Mouse (Mus musculus): ENCODE measurements at regions not wholly inside any gene's neighbourhood (a gene's known extent, or its start where the extent isn't known, plus 50 kb on each side); places are given as distances from the start of the nearest gene placed in this dataset.

DNA sequence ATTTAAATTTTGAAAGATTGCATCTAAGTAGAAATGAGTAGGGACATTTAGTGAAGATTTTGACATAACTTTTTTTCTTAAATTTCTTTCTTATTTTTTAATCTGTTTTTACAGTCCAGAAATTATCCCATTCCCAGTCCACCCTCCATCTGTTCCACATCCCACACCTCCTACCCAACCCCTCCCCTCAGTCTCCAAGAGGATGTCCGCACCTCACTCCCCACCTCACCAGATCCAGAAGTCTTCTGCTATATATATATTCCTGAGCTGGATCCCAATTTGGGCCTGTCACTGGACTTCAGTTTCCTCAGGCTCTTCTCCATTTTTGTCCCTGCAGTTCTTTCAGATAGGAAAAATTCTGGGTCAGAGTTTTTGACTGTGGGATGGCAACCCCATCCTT is 3879.6 kb upstream of the Gm7489 start:
- H3K4me3 ChIP-seq (ENCODE audit: low read length): no peak overlapping the region
- no peaks in the 10 kb centered on the region for H3K4me1 ChIP-seq (ENCODE audit: control insufficient read depth, insufficient read depth, low read depth, low read length)
- ATAC-seq: no peak
- no peak overlapping the region for H3K9ac ChIP-seq (ENCODE audit: low read depth, low read length)
- H3K4me2 ChIP-seq (ENCODE audit: low read length): no peak overlapping the region
- no peaks in the 10 kb centered on the region for H3K9me3 ChIP-seq (ENCODE audit: control insufficient read depth, low read length)
- no peaks in the 10 kb centered on the region for H3K27me3 ChIP-seq (replicated peaks; ENCODE audit: control insufficient read depth, insufficient read depth, low read length)
- H3K27ac ChIP-seq (ENCODE audit: low read depth, low read length): no peak overlapping the region
- WGBS: 94% methylated on average over 1 of the region's 1 CpGs
- no peaks in the 10 kb centered on the region for H3K36me3 ChIP-seq (ENCODE audit: control insufficient read depth, insufficient read depth, low read length)

DNA sequence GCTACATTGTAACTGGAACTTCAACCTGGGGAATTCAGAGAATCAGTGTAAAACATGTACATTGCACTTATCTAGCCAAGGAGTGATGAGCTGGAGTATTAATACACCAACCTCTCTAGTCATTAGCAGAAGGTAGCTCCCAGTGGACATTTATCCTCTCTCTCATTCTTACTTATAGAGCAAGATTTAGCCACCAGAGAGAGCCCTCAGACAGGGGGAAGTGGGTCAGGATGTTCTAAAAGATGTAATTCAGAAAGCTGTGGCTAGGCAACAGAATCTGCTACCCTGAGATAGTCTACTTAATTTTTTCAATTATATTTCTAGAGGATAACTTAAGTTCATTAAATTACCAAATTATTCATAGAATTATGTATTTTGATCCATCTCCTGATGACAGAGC is 3838.1 kb upstream of the Gm7489 start:
- H3K27ac ChIP-seq (ENCODE audit: low read depth, low read length): no peak overlapping the region
- H3K9ac ChIP-seq (ENCODE audit: low read depth, low read length): no peak overlapping the region
- H3K4me1 ChIP-seq (ENCODE audit: control insufficient read depth, insufficient read depth, low read depth, low read length): no peaks in the 10 kb centered on the region
- H3K4me3 ChIP-seq (ENCODE audit: low read length): no peak overlapping the region
- no peaks in the 10 kb centered on the region for H3K27me3 ChIP-seq (replicated peaks; ENCODE audit: control insufficient read depth, insufficient read depth, low read length)
- no peaks in the 10 kb centered on the region for H3K9me3 ChIP-seq (ENCODE audit: control insufficient read depth, low read length)
- H3K4me2 ChIP-seq (ENCODE audit: low read length): no peak overlapping the region
- no peaks in the 10 kb centered on the region for H3K36me3 ChIP-seq (ENCODE audit: control insufficient read depth, insufficient read depth, low read length)
- ATAC-seq: no peak

- H3K4me2 ChIP-seq (ENCODE audit: low read length): no peak overlapping the region
- no peaks in the 10 kb centered on the region for H3K36me3 ChIP-seq (ENCODE audit: control insufficient read depth, insufficient read depth, low read length)
- H3K9ac ChIP-seq (ENCODE audit: low read depth, low read length): no peak overlapping the region
- no peaks in the 10 kb centered on the region for H3K27me3 ChIP-seq (replicated peaks; ENCODE audit: control insufficient read depth, insufficient read depth, low read length)
- peak; percentile 74; the same call in 1 of the 2 replicates for ATAC-seq
- no peaks in the 10 kb centered on the region for H3K4me1 ChIP-seq (ENCODE audit: control insufficient read depth, insufficient read depth, low read depth, low read length)
- 73% methylated on average over 2 of the region's 2 CpGs for WGBS
- no peaks in the 10 kb centered on the region for H3K9me3 ChIP-seq (ENCODE audit: control insufficient read depth, low read length)
- H3K27ac ChIP-seq (ENCODE audit: low read depth, low read length): no peak overlapping the region
- H3K4me3 ChIP-seq (ENCODE audit: low read length): no peak overlapping the region
These were observed 3831.2 kb upstream of the Gm7489 start for GRCm38 (mm10) chr15:50053468-50053867.

- 0 out of 2 replicates have a peak, but pooled peaks have one; percentile 34 for ATAC-seq
- H3K36me3 ChIP-seq (ENCODE audit: control insufficient read depth, insufficient read depth, low read length): no peaks in the 10 kb centered on the region
- no peak overlapping the region for H3K9ac ChIP-seq (ENCODE audit: low read depth, low read length)
- H3K9me3 ChIP-seq (ENCODE audit: control insufficient read depth, low read length): no peaks in the 10 kb centered on the region
- H3K4me2 ChIP-seq (ENCODE audit: low read length): no peak overlapping the region
- H3K4me3 ChIP-seq (ENCODE audit: low read length): no peak overlapping the region
- no peaks in the 10 kb centered on the region for H3K4me1 ChIP-seq (ENCODE audit: control insufficient read depth, insufficient read depth, low read depth, low read length)
- WGBS: 67% methylated on average over 6 of the region's 6 CpGs
- H3K27me3 ChIP-seq (replicated peaks; ENCODE audit: control insufficient read depth, insufficient read depth, low read length): no peaks in the 10 kb centered on the region
- no peak overlapping the region for H3K27ac ChIP-seq (ENCODE audit: low read depth, low read length)
These were observed 3830.8 kb upstream of the Gm7489 start for GRCm38 (mm10) chr15:50053892-50054291.

GRCm38 (mm10) chr15:50078246-50078645 is 3806.5 kb upstream of the Gm7489 start:
- Histone ChIP-seq H3K27me3 (replicated peaks; ENCODE audit: control insufficient read depth, insufficient read depth, low read length) (no peaks in the 10 kb centered on the region), H3K27ac (ENCODE audit: low read depth, low read length) (no peak overlapping the region), H3K9me3 (ENCODE audit: control insufficient read depth, low read length) (no peaks in the 10 kb centered on the region), H3K4me3 (ENCODE audit: low read length) (no peak overlapping the region), H3K4me2 (ENCODE audit: low read length) (no peak overlapping the region), H3K4me1 (ENCODE audit: control insufficient read depth, insufficient read depth, low read depth, low read length) (no peaks in the 10 kb centered on the region), H3K36me3 (ENCODE audit: control insufficient read depth, insufficient read depth, low read length) (no peaks in the 10 kb centered on the region), H3K9ac (ENCODE audit: low read depth, low read length) (no peak overlapping the region)
- ATAC-seq: no peak
- WGBS: 63% methylated on average over 1 of the region's 1 CpGs

DNA sequence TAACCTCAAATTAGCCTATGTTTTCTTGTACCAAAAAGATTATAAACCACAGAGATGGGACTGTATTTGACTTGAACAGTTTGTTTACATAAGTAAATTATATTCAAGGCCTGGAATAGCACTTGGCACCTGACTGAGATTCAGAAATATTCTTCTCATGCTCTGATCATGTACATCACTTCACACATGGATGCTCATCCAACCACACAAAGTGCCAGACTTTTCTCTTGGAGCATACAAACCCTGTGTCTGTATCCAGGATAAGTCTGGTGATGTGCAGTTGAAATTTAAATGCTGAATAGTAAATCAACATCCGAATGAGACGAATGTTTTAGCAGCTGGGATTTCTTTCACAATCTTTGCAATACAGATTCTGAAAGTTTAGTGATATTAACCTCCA is 3802.3 kb upstream of the Gm7489 start:
- Histone ChIP-seq H3K27me3 (replicated peaks; ENCODE audit: control insufficient read depth, insufficient read depth, low read length) (no peaks in the 10 kb centered on the region), H3K4me2 (ENCODE audit: low read length) (no peak overlapping the region), H3K9ac (ENCODE audit: low read depth, low read length) (no peak overlapping the region), H3K27ac (ENCODE audit: low read depth, low read length) (no peak overlapping the region), H3K36me3 (ENCODE audit: control insufficient read depth, insufficient read depth, low read length) (no peaks in the 10 kb centered on the region), H3K4me1 (ENCODE audit: control insufficient read depth, insufficient read depth, low read depth, low read length) (no peaks in the 10 kb centered on the region), H3K4me3 (ENCODE audit: low read length) (no peak overlapping the region), H3K9me3 (ENCODE audit: control insufficient read depth, low read length) (no peaks in the 10 kb centered on the region)
- ATAC-seq: no peak
- WGBS: 87% methylated on average over 2 of the region's 2 CpGs

DNA sequence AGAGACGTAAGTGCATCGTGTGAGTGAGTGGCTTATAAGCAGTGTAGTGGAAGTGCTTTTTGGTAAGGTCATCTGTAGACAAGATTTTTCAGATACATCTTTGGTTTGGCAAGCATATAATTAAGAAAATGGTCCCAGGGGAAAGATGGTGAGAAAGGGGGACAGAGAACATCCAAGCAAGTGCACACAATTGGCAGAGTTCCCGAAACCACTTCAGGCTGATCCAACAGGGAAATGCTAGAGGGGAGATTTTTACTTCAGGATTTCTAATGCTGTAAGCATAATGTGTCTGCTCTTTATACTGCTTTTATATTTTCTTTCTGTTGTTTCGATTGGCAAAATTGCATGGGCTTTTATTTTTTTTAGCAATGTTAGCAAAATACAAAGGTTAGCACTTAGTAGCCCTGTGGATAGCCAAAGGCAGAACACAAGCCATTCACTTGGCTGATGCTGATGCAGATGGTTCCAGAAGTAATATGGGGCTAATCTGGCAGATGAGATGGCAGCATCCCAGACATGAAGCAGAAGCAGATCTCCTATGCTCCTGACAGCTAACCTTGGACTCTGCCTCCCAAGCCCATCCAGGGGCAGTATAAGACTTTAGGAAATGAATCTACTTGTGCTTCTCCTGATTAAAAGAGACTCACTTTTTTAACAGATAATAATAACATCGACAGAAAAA is 3782.0 kb upstream of the Gm7489 start:
- Histone ChIP-seq H3K36me3 (ENCODE audit: control insufficient read depth, insufficient read depth, low read length) (no peaks in the 10 kb centered on the region), H3K9me3 (ENCODE audit: control insufficient read depth, low read length) (no peaks in the 10 kb centered on the region), H3K4me3 (ENCODE audit: low read length) (no peak overlapping the region), H3K27me3 (replicated peaks; ENCODE audit: control insufficient read depth, insufficient read depth, low read length) (no peaks in the 10 kb centered on the region), H3K9ac (ENCODE audit: low read depth, low read length) (no peak overlapping the region), H3K27ac (ENCODE audit: low read depth, low read length) (no peak overlapping the region), H3K4me1 (ENCODE audit: control insufficient read depth, insufficient read depth, low read depth, low read length) (no peaks in the 10 kb centered on the region), H3K4me2 (ENCODE audit: low read length) (no peak overlapping the region)
- WGBS: 71% methylated on average over 5 of the region's 5 CpGs
- ATAC-seq: peak; percentile 68

DNA sequence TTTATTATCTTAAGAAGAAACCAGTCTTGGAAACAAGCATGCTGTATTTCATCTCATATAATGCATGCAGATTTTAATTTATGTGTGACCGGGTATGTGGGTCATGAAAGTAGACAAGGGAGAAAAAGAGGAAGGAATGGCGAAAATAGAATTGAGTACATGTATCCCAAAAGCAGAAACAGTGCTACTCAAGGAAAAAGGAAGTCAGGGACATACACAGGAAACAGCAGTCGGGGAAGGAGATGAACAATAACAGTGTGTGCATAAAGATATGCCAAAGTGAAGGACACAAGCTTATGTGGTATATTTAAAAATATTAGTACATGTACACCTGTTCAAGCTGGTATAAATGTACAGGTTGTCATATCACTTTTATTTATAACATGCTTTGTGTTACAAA is 3775.8 kb upstream of the Gm7489 start:
- Histone ChIP-seq H3K4me3 (ENCODE audit: low read length) (no peak overlapping the region), H3K4me1 (ENCODE audit: control insufficient read depth, insufficient read depth, low read depth, low read length) (no peaks in the 10 kb centered on the region), H3K4me2 (ENCODE audit: low read length) (no peak overlapping the region), H3K9me3 (ENCODE audit: control insufficient read depth, low read length) (no peaks in the 10 kb centered on the region), H3K9ac (ENCODE audit: low read depth, low read length) (no peak overlapping the region), H3K27me3 (replicated peaks; ENCODE audit: control insufficient read depth, insufficient read depth, low read length) (no peaks in the 10 kb centered on the region), H3K36me3 (ENCODE audit: control insufficient read depth, insufficient read depth, low read length) (no peaks in the 10 kb centered on the region), H3K27ac (ENCODE audit: low read depth, low read length) (no peak overlapping the region)
- no peak for ATAC-seq
- 77% methylated on average over 3 of the region's 3 CpGs for WGBS

DNA sequence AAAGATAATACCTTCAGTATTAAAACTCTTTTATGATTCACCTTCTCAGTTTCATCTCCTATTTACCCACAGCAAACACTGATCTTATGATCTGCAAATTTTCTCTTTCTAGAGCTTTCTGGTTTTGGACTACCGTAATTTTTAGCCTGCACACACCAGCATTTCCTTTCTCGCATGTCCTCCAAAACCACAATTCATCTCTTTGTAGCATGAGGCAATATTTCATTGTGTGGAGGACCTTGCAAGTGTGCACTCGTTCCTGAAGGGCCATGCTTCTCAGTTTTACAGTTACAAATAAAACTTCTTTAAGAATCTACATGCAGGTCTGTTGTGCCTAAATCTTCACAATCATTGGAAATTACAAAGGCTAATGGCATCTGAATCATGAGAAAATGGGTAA is 3730.8 kb upstream of the Gm7489 start:
- H3K27me3 ChIP-seq (replicated peaks; ENCODE audit: control insufficient read depth, insufficient read depth, low read length): no peaks in the 10 kb centered on the region
- no peak overlapping the region for H3K27ac ChIP-seq (ENCODE audit: low read depth, low read length)
- no peak overlapping the region for H3K4me3 ChIP-seq (ENCODE audit: low read length)
- no peaks in the 10 kb centered on the region for H3K4me1 ChIP-seq (ENCODE audit: control insufficient read depth, insufficient read depth, low read depth, low read length)
- H3K9me3 ChIP-seq (ENCODE audit: control insufficient read depth, low read length): no peaks in the 10 kb centered on the region
- no peaks in the 10 kb centered on the region for H3K36me3 ChIP-seq (ENCODE audit: control insufficient read depth, insufficient read depth, low read length)
- ATAC-seq: no peak
- H3K4me2 ChIP-seq (ENCODE audit: low read length): no peak overlapping the region
- WGBS: 85% methylated on average over 3 of the region's 3 CpGs
- no peak overlapping the region for H3K9ac ChIP-seq (ENCODE audit: low read depth, low read length)

Measured in hindbrain, embryonic 16.5 days (tissue).